Mouse (Mus musculus): ENCODE results near the gene Grid1. TPM values are rescaled to one million over a fixed set of nuclear protein-coding genes. Genes with fewer than 3 reads are reported as not detected.

Grid1 gene
- polyA plus RNA-seq, 1 experiment from 2014 or later: 0.23 TPM

- Histone ChIP-seq H3K27me3 (replicated peaks) (no peaks in the 10 kb centered on the region), H3K9ac (no peak overlapping the region), H3K4me3 (no peak overlapping the region), H3K9me3 (replicated peaks) (no peaks in the 10 kb centered on the region), H3K4me2 (no peak overlapping the region), H3K36me3 (no peaks in the 10 kb centered on the region), H3K27ac (no peak overlapping the region), H3K4me1 (no peaks in the 10 kb centered on the region)
- no peak for ATAC-seq
- WGBS (ENCODE audit: insufficient replicate concordance): 58% methylated on average over 8 of the region's 8 CpGs
These were observed 110.3 kb downstream of the Grid1 start for GRCm38 (mm10) chr14:34930040-34930719.

DNA sequence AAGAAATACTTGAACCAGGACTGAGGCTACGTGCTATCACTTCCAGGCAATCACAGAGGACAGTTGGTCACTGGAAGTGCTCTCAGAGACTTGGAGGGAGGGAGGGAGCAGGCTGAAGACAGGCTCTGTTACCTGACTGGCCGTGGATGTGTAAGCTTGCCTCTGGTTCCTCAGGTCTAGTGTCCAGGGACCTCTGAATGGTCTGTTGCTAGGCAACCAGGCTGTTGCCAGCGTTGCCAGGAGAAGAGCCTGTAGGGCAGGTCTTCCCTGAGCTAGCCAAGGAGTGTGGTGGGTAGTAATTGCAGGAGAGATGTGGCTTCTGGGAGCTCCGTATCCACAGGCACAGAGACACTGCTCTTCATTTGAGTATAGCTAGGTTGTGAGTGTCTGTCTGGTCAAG is 113.3 kb downstream of the Grid1 start:
- H3K27me3 ChIP-seq (replicated peaks): no peaks in the 10 kb centered on the region
- WGBS (ENCODE audit: insufficient replicate concordance): 37% methylated on average over 4 of the region's 4 CpGs
- ATAC-seq: no peak

GRCm38 (mm10) chr14:34936192-34936770 is 116.4 kb downstream of the Grid1 start:
- H3K9ac ChIP-seq: no peak overlapping the region
- H3K4me1 ChIP-seq: no peaks in the 10 kb centered on the region
- no peaks in the 10 kb centered on the region for H3K27me3 ChIP-seq (replicated peaks)
- H3K36me3 ChIP-seq: no peaks in the 10 kb centered on the region
- no peak for ATAC-seq
- no peak overlapping the region for H3K4me3 ChIP-seq
- no peaks in the 10 kb centered on the region for H3K9me3 ChIP-seq (replicated peaks)
- H3K4me2 ChIP-seq: no peak overlapping the region
- WGBS (ENCODE audit: insufficient replicate concordance): 43% methylated on average over 13 of the region's 13 CpGs
- H3K27ac ChIP-seq: no peak overlapping the region

More for the DNA sequence above, 113.3 kb downstream of the Grid1 start:
- no peak overlapping the region for H3K4me3 ChIP-seq
- H3K27ac ChIP-seq: no peak overlapping the region
- H3K4me1 ChIP-seq: no peaks in the 10 kb centered on the region
- no peak overlapping the region for H3K4me2 ChIP-seq
- H3K9ac ChIP-seq: no peak overlapping the region
- no peaks in the 10 kb centered on the region for H3K9me3 ChIP-seq (replicated peaks)
- no peaks in the 10 kb centered on the region for H3K36me3 ChIP-seq

DNA sequence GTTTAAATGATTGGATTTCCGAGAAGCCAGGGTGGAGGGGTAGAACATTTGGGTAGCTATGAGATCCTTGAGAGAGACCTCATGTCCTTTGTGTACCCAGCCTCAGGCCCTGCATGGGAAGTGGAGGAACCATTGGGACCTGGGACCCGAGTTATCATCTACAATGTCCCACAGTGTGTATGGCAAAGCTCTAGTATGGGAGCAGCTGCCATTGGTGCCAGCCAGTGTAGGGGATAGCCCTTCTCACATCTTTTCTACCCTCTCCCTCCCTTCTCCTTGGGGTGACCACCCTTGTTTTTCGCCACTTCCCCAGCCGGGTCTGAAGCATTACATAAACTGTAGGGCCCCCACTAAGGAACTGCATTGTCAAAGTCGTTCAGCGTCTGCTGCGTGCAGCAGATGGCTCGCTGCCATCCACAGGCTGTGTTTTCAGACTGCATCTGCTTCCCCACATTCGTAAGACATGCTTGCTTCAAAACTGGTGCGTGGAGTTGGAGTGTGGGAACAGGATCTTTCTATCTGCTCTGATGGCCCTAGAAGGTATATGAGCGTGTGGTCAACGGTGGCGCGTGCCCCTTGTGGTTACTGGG is 124.6 kb downstream of the Grid1 start:
- no peak overlapping the region for H3K9ac ChIP-seq
- no peaks in the 10 kb centered on the region for H3K36me3 ChIP-seq
- no peaks in the 10 kb centered on the region for H3K9me3 ChIP-seq (replicated peaks)
- no peak overlapping the region for H3K27ac ChIP-seq
- H3K27me3 ChIP-seq (replicated peaks): no peaks in the 10 kb centered on the region
- H3K4me2 ChIP-seq: no peak overlapping the region
- 71% methylated on average over 14 of the region's 14 CpGs for WGBS (ENCODE audit: insufficient replicate concordance)
- no peak for ATAC-seq
- no peaks in the 10 kb centered on the region for H3K4me1 ChIP-seq
- no peak overlapping the region for H3K4me3 ChIP-seq

- Histone ChIP-seq H3K4me2 (no peak overlapping the region), H3K27me3 (replicated peaks) (no peaks in the 10 kb centered on the region), H3K4me1 (no peaks in the 10 kb centered on the region), H3K36me3 (no peaks in the 10 kb centered on the region), H3K9ac (no peak overlapping the region), H3K27ac (no peak overlapping the region), H3K9me3 (replicated peaks) (no peaks in the 10 kb centered on the region), H3K4me3 (no peak overlapping the region)
- 75% methylated on average over 17 of the region's 17 CpGs for WGBS (ENCODE audit: insufficient replicate concordance)
- ATAC-seq: no peak
These were observed 125.8 kb downstream of the Grid1 start for GRCm38 (mm10) chr14:34945471-34946313.

DNA sequence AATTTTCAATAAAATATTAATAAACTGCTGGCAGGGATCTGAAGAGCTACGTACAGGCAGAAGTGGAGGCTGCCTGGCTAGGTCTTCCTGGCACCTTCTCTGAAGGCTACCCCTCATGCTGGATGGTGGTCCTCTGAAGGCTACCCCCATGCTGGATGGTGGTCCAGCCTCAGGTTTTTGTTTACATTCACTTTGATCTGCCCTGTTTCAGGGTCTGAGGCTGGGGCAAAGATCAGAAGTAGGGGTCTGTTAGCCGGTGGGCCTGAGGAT is 126.3 kb downstream of the Grid1 start:
- Histone ChIP-seq H3K27me3 (replicated peaks) (no peaks in the 10 kb centered on the region), H3K9ac (no peak overlapping the region), H3K27ac (no peak overlapping the region), H3K36me3 (no peaks in the 10 kb centered on the region), H3K4me3 (no peak overlapping the region), H3K4me1 (no peaks in the 10 kb centered on the region), H3K4me2 (no peak overlapping the region), H3K9me3 (replicated peaks) (no peaks in the 10 kb centered on the region)
- WGBS (ENCODE audit: insufficient replicate concordance): 76% methylated on average over 2 of the region's 2 CpGs
- no peak for ATAC-seq

GRCm38 (mm10) chr14:34948249-34948648 is 128.3 kb downstream of the Grid1 start:
- ATAC-seq: no peak
- no peak overlapping the region for H3K27ac ChIP-seq
- H3K4me1 ChIP-seq: no peaks in the 10 kb centered on the region
- no peak overlapping the region for H3K4me3 ChIP-seq
- H3K9me3 ChIP-seq (replicated peaks): no peaks in the 10 kb centered on the region
- no peaks in the 10 kb centered on the region for H3K36me3 ChIP-seq
- no peaks in the 10 kb centered on the region for H3K27me3 ChIP-seq (replicated peaks)
- H3K4me2 ChIP-seq: no peak overlapping the region
- no peak overlapping the region for H3K9ac ChIP-seq
- WGBS (ENCODE audit: insufficient replicate concordance): 62% methylated on average over 6 of the region's 6 CpGs

GRCm38 (mm10) chr14:34952311-34952710 is 132.4 kb downstream of the Grid1 start:
- Histone ChIP-seq H3K4me2 (no peak overlapping the region), H3K27ac (no peak overlapping the region), H3K27me3 (replicated peaks) (no peaks in the 10 kb centered on the region), H3K36me3 (no peaks in the 10 kb centered on the region), H3K9ac (no peak overlapping the region), H3K9me3 (replicated peaks) (no peaks in the 10 kb centered on the region), H3K4me1 (no peaks in the 10 kb centered on the region), H3K4me3 (no peak overlapping the region)
- 43% methylated on average over 3 of the region's 3 CpGs for WGBS (ENCODE audit: insufficient replicate concordance)
- no peak for ATAC-seq

GRCm38 (mm10) chr14:34953566-34953965 is 133.7 kb downstream of the Grid1 start:
- Histone ChIP-seq H3K27me3 (replicated peaks) (no peaks in the 10 kb centered on the region), H3K4me1 (no peaks in the 10 kb centered on the region), H3K4me3 (no peak overlapping the region), H3K36me3 (no peaks in the 10 kb centered on the region), H3K9me3 (replicated peaks) (no peaks in the 10 kb centered on the region), H3K27ac (no peak overlapping the region), H3K9ac (no peak overlapping the region), H3K4me2 (no peak overlapping the region)
- ATAC-seq: no peak
- 75% methylated on average over 9 of the region's 9 CpGs for WGBS (ENCODE audit: insufficient replicate concordance)

DNA sequence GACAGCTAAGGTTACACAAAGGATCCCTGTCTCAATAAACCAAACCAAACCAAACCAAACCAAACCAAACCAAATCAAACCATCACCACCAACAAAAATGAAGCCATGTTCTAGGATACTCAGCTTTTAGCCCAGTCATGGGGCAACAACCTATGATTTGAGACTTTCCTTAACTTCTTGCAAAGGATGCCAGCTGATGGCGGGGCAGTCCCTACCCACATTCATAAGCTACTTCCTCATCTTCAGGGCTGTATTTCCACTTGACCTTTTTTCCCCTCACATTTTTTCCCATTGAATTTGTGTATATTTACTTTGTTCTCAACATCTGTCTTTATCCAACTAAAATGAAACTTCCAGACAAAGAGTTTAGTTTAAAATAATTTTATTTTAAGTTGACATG is 135.8 kb downstream of the Grid1 start:
- no peaks in the 10 kb centered on the region for H3K36me3 ChIP-seq
- no peaks in the 10 kb centered on the region for H3K27me3 ChIP-seq (replicated peaks)

GRCm38 (mm10) chr14:34960227-34960626 is 140.3 kb downstream of the Grid1 start:
- H3K27me3 ChIP-seq (replicated peaks): no peaks in the 10 kb centered on the region
- H3K4me3 ChIP-seq: no peak overlapping the region
- no peak overlapping the region for H3K4me2 ChIP-seq
- H3K4me1 ChIP-seq: no peaks in the 10 kb centered on the region
- H3K36me3 ChIP-seq: no peaks in the 10 kb centered on the region
- 59% methylated on average over 6 of the region's 6 CpGs for WGBS (ENCODE audit: insufficient replicate concordance)
- ATAC-seq: no peak
- no peak overlapping the region for H3K27ac ChIP-seq
- H3K9ac ChIP-seq: no peak overlapping the region
- no peaks in the 10 kb centered on the region for H3K9me3 ChIP-seq (replicated peaks)

More for the DNA sequence above, 135.8 kb downstream of the Grid1 start:
- WGBS (ENCODE audit: insufficient replicate concordance): 70% methylated on average over 1 of the region's 1 CpGs
- Histone ChIP-seq H3K9ac (no peak overlapping the region), H3K4me3 (no peak overlapping the region), H3K9me3 (replicated peaks) (no peaks in the 10 kb centered on the region), H3K4me1 (no peaks in the 10 kb centered on the region), H3K4me2 (no peak overlapping the region), H3K27ac (no peak overlapping the region)
- ATAC-seq: no peak

DNA sequence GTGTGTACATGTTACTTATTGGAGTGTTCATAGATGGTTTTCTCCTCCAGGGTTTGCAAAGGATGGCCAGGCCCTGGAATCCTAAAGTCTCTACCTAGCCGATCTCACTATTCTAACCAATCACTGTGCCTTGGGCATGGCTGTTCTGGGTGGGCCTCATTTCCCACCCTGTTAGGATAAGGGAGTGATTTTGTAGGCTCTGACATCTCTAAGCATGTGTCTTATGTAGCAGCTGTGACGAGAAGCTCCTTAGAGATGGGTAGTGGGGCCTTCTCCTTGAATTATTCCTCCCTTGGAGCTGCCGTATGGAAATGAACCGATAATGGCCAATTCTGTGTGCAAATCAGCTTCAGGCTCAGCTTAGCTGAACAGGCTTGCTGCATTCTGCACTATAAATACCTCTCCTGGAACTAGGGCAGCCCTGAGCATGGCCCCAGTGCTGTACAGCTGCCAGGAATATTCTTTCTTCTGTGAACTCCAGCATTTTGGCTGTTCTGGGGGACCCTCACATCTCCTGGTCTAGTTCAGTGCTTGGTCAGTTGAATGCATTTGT is 143.8 kb downstream of the Grid1 start:
- ATAC-seq: no peak
- Histone ChIP-seq H3K9me3 (replicated peaks) (no peaks in the 10 kb centered on the region), H3K27me3 (replicated peaks) (no peaks in the 10 kb centered on the region), H3K36me3 (no peaks in the 10 kb centered on the region), H3K27ac (no peak overlapping the region), H3K4me2 (no peak overlapping the region), H3K4me3 (no peak overlapping the region), H3K4me1 (no peaks in the 10 kb centered on the region), H3K9ac (no peak overlapping the region)
- WGBS (ENCODE audit: insufficient replicate concordance): 71% methylated on average over 4 of the region's 4 CpGs

Data from liver, embryonic 12.5 days (tissue).